Mouse (Mus musculus): ENCODE results near the gene Snapc1. TPM values are rescaled to one million over a fixed set of nuclear protein-coding genes. Genes with fewer than 3 reads are reported as not detected.

Snapc1 gene
- polyA plus RNA-seq, 1 experiment from 2014 or later: 12.6 TPM

DNA sequence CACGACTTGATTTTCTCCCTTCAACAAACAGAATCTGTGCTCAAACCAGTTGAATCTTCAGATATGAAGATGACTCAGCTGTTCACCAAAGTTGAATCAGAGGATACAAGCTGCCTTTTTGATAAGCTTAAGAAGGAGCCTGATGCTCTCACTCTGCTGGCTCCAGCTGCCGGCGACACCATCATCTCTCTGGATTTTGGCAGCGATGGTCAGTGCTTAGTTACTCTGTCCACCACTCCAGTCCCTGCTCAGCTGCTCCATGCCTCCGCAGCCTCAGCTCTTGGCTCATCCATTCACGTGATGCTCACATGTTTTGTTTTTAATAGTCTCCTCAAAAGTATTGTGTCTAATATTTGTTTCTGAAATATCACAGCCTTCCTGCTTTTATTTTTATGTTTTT is 24.7 kb upstream of the Snapc1 start:
- no peak overlapping the region for H3K9ac ChIP-seq (ENCODE audit: low read depth, low read length)
- no peaks in the 10 kb centered on the region for H3K9me3 ChIP-seq (replicated peaks; ENCODE audit: low read length)
- H3K27me3 ChIP-seq (ENCODE audit: insufficient read depth, low read length): no peaks in the 10 kb centered on the region
- 95% methylated on average over 6 of the region's 6 CpGs for WGBS
- peaks cover 50% of the 10 kb centered on the region for H3K36me3 ChIP-seq (ENCODE audit: insufficient read depth, low read length)
- TF ChIP-seq CTCF (IDR thresholded peaks at IDR 0.05; ENCODE audit: low read depth): no peak
- DNase-seq (ENCODE audit: low spot score) (no peak), ATAC-seq (replicated peaks; ENCODE audit: low FRiP score, low read depth) (no peak)
- H3K27ac ChIP-seq: no peak overlapping the region
- H3K4me3 ChIP-seq (replicated peaks; ENCODE audit: low read depth, low read length): no peak overlapping the region
- H3K4me2 ChIP-seq (ENCODE audit: low read length): no peak overlapping the region
- H3K4me1 ChIP-seq (replicated peaks; ENCODE audit: insufficient read depth, low read length): no peaks in the 10 kb centered on the region

DNA sequence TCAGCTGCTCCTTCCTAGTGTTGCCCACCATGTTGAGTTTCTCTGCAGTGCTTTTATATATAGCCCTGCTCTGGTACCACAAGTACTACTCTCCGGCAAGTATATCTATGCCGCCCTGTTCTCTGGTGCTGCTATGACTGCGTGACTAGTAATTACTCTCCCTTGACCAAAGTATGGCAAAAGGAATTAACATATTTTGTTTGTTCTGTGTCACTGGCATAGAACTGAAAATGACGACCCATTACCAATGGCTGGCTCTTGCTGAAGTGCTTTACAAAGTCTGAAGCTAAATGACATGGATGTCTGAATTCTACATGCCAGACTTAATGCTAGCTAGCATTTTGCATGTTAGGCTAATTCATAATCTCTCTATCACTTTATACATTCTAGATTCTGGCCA is 15.9 kb upstream of the Snapc1 start:
- Histone ChIP-seq H3K4me3 (replicated peaks; ENCODE audit: low read depth, low read length) (no peak overlapping the region), H3K4me1 (replicated peaks; ENCODE audit: insufficient read depth, low read length) (no peaks in the 10 kb centered on the region; the same call in 1 of the 2 replicates), H3K27me3 (ENCODE audit: insufficient read depth, low read length) (no peaks in the 10 kb centered on the region), H3K27ac (no peak overlapping the region), H3K36me3 (ENCODE audit: insufficient read depth, low read length) (0 out of 2 replicates have a peak, but pooled peaks cover 9% of the 10 kb centered on the region), H3K9ac (ENCODE audit: low read depth, low read length) (no peak overlapping the region), H3K9me3 (replicated peaks; ENCODE audit: low read length) (no peaks in the 10 kb centered on the region), H3K4me2 (ENCODE audit: low read length) (no peak overlapping the region)
- 89% methylated on average over 4 of the region's 4 CpGs for WGBS
- no peak for TF ChIP-seq CTCF (IDR thresholded peaks at IDR 0.05; ENCODE audit: low read depth)
- DNase-seq (ENCODE audit: low spot score): no peak
- ATAC-seq (replicated peaks; ENCODE audit: low FRiP score, low read depth): no peak

DNA sequence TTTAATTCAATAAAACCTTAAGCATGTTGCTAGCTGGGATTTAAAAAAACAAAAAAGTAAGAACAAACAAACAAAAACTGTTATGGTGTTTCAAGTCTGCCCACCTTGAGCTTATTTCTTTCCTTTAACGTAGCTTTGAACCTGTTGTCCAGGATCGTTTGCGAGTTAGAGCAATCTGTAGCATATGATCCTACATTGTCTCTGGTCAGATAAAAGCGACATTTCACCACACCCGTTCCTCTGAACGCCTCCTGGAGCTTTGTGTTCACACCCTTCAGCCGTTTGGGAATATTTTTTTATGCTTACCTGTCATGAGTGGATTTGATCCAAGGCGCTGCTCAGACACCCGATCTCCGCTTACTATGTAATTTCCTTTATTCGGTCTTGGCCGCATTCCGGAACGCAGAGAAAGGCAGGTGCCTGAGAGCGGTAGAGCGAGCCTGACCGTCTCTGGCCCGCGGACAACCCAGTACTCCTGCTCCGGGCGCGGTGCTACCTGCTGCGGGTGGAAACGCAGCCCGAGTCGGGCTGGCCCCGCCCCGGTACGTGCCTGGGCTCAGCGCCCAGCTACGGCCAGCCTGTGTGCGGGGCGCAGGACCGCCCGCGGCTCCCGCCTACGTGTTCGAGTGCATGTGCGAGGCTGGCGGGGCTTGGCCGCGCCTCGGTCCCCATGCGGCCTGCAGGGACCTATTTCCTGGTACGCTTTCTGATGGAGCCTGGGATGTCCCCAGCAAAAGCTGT is 14.8 kb upstream of the Snapc1 start:
- no peaks in the 10 kb centered on the region for H3K27me3 ChIP-seq (ENCODE audit: insufficient read depth, low read length)
- no peak overlapping the region for H3K27ac ChIP-seq
- no peaks in the 10 kb centered on the region for H3K9me3 ChIP-seq (replicated peaks; ENCODE audit: low read length)
- 0 out of 2 replicates have a peak, but pooled peaks cover 3% of the 10 kb centered on the region for H3K36me3 ChIP-seq (ENCODE audit: insufficient read depth, low read length)
- no peaks in the 10 kb centered on the region; the same call in 1 of the 2 replicates for H3K4me1 ChIP-seq (replicated peaks; ENCODE audit: insufficient read depth, low read length)
- 6% methylated on average over 46 of the region's 46 CpGs for WGBS
- peak overlapping the region; percentile 77 for H3K4me2 ChIP-seq (ENCODE audit: low read length)
- H3K4me3 ChIP-seq (replicated peaks; ENCODE audit: low read depth, low read length): peak overlapping the region; percentile 36
- TF ChIP-seq CTCF (IDR thresholded peaks at IDR 0.05; ENCODE audit: low read depth): no peak
- peak; percentile 80 for ATAC-seq (replicated peaks; ENCODE audit: low FRiP score, low read depth)
- DNase-seq (ENCODE audit: low spot score): peak; percentile 41
- H3K9ac ChIP-seq (ENCODE audit: low read depth, low read length): peak overlapping the region; percentile 59

DNA sequence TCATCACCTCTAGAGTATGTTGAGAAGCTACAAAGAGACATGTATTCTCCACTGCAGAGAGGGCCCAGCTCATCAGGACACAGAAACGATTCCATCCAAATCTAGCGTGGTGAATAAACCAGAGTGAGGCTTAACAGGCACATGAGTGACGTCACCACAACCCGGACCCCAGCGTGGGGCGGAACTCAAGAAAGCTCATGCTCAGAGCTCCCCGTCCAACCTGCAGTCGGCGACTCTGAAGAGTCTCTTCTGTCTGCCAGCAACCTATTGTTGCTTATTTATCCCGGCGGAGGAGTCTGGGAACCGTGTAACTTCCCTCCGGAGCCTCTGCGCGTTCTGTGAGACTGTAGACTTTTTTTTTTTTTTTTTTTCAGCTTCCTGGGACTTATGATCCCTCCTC is 11.4 kb upstream of the Snapc1 start:
- no peaks in the 10 kb centered on the region; the same call in 1 of the 2 replicates for H3K4me1 ChIP-seq (replicated peaks; ENCODE audit: insufficient read depth, low read length)
- peak; percentile 54; the same call in 1 of the 2 replicates for ATAC-seq (replicated peaks; ENCODE audit: low FRiP score, low read depth)
- no peaks in the 10 kb centered on the region for H3K36me3 ChIP-seq (ENCODE audit: insufficient read depth, low read length)
- 8% methylated on average over 15 of the region's 15 CpGs for WGBS
- peak; percentile 53 for DNase-seq (ENCODE audit: low spot score)
- H3K9me3 ChIP-seq (replicated peaks; ENCODE audit: low read length): no peaks in the 10 kb centered on the region
- peak overlapping the region; percentile 27 for H3K4me3 ChIP-seq (replicated peaks; ENCODE audit: low read depth, low read length)
- no peak overlapping the region for H3K27ac ChIP-seq
- no peaks in the 10 kb centered on the region for H3K27me3 ChIP-seq (ENCODE audit: insufficient read depth, low read length)
- H3K4me2 ChIP-seq (ENCODE audit: low read length): peak overlapping the region; percentile 57
- TF ChIP-seq CTCF (IDR thresholded peaks at IDR 0.05; ENCODE audit: low read depth): 0 out of 2 replicates have a peak, but pooled peaks have one; percentile 2
- 0 out of 2 replicates have a peak overlapping the region, but pooled peaks have one; percentile 35 for H3K9ac ChIP-seq (ENCODE audit: low read depth, low read length)

DNA sequence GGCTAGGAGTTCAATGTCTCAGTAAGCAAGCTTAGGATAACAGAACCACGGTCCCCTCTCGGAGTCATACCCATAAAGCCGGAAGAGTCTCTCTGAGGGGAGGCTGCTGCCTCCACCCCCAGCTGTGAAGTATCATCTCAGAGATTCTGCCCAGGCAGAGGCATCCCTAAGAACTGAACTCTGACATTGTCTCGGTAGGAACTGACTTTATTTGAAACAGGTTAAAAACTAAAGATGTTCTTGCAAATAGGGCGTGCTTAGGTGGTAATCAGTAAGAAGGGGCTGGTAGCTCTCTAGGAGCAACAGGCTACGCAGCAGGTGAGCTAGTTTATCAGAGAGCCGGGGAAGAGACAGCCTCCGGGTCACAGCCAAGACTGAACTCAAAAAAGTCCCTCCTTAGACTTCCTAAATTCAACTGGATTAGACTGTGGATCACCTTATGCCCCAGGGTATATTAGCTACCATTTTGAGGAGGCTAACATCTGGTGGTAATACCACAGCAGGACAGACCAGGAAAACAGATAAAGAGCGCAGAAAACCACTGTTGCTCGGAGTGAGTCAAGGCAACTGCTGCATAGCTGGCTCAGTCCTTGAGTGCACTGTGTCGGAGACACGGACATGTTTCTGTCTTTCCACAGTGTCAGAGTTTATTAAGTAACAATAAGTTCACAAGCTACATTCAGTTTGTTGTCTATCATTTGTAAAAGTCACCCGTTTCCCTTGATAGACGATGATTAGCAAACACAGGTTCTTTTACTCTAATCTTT is 10.7 kb upstream of the Snapc1 start:
- WGBS: 60% methylated on average over 14 of the region's 14 CpGs
- Histone ChIP-seq H3K27me3 (ENCODE audit: insufficient read depth, low read length) (no peaks in the 10 kb centered on the region), H3K9ac (ENCODE audit: low read depth, low read length) (0 out of 2 replicates have a peak overlapping the region, but pooled peaks have one; percentile 35), H3K4me3 (replicated peaks; ENCODE audit: low read depth, low read length) (peak overlapping the region; percentile 27; the same call in 1 of the 2 replicates), H3K4me2 (ENCODE audit: low read length) (peak overlapping the region; percentile 57), H3K4me1 (replicated peaks; ENCODE audit: insufficient read depth, low read length) (no peaks in the 10 kb centered on the region; the same call in 1 of the 2 replicates), H3K36me3 (ENCODE audit: insufficient read depth, low read length) (no peaks in the 10 kb centered on the region), H3K27ac (no peak overlapping the region), H3K9me3 (replicated peaks; ENCODE audit: low read length) (no peaks in the 10 kb centered on the region)
- ATAC-seq (replicated peaks; ENCODE audit: low FRiP score, low read depth): no peak
- TF ChIP-seq CTCF (IDR thresholded peaks at IDR 0.05; ENCODE audit: low read depth): no peak
- peak; percentile 16 for DNase-seq (ENCODE audit: low spot score)

DNA sequence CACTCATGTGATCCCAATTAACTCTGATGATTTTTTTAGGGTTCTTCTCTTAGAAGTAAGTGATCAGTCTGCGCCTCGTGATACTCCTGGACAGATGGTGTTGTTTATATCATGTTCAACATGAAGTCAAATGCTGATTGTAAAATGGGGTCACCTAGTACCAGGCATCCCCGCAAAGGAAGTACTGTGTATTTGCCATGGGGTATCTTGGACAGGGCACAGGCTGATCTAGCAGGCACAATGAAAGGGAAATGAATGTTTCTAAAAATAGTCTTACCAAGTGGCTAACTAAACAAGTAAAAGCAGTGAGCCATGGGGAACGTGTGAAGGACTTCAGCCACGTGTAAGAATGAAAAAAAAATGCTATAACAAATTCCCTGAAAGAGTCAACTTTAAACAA is 9.5 kb upstream of the Snapc1 start:
- Histone ChIP-seq H3K36me3 (ENCODE audit: insufficient read depth, low read length) (no peaks in the 10 kb centered on the region), H3K9ac (ENCODE audit: low read depth, low read length) (no peak overlapping the region), H3K27me3 (ENCODE audit: insufficient read depth, low read length) (no peaks in the 10 kb centered on the region), H3K4me1 (replicated peaks; ENCODE audit: insufficient read depth, low read length) (no peaks in the 10 kb centered on the region; the same call in 1 of the 2 replicates), H3K27ac (no peak overlapping the region), H3K4me2 (ENCODE audit: low read length) (no peak overlapping the region), H3K4me3 (replicated peaks; ENCODE audit: low read depth, low read length) (no peak overlapping the region), H3K9me3 (replicated peaks; ENCODE audit: low read length) (no peaks in the 10 kb centered on the region)
- DNase-seq (ENCODE audit: low spot score) (no peak), ATAC-seq (replicated peaks; ENCODE audit: low FRiP score, low read depth) (no peak)
- WGBS: 55% methylated on average over 5 of the region's 5 CpGs
- no peak for TF ChIP-seq CTCF (IDR thresholded peaks at IDR 0.05; ENCODE audit: low read depth)

Measured in kidney, postnatal 0 days (tissue).